Mouse (Mus musculus) CD4-positive helper T cell, adult 2 months (primary cell): ENCODE data around the gene Hist1h1a.
"Not testable (repeated sequence)": the region's sequence is repeated elsewhere in the genome, so short reads cannot be mapped to it uniquely, and the experiment has no call there.

Source experiments
- DNase-seq: peaks from one replicate; pipeline ENCODE4 v3.0.0-alpha.2; 2012; ENCODE audit warnings: low read depth, missing footprints, low spot score

Hist1h1a gene

DNA sequence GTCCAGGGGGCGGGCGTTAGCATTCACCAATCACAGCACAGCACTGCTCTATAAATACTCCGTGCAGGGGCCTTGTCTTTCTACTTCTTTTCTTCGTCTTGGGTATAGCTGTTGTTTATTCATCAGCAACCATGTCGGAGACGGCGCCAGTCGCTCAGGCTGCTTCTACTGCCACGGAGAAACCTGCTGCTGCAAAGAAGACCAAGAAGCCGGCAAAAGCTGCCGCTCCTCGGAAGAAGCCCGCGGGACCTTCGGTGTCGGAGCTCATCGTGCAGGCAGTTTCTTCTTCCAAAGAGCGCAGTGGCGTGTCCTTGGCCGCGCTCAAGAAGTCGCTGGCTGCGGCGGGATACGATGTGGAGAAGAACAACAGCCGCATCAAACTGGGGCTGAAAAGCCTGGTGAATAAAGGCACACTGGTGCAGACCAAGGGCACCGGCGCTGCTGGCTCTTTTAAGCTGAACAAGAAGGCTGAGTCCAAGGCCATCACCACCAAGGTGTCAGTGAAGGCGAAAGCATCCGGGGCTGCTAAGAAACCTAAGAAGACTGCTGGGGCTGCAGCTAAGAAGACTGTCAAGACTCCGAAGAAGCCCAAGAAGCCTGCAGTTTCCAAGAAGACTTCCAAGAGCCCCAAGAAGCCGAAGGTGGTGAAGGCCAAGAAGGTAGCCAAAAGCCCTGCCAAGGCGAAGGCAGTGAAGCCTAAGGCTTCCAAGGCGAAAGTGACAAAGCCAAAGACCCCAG, at the start of gene Hist1h1a:
Hist1h1a (plus strand) TSS at position 81 of the 738 bp plus-strand sequence.
- DNase-seq: peak; percentile 91

DNA sequence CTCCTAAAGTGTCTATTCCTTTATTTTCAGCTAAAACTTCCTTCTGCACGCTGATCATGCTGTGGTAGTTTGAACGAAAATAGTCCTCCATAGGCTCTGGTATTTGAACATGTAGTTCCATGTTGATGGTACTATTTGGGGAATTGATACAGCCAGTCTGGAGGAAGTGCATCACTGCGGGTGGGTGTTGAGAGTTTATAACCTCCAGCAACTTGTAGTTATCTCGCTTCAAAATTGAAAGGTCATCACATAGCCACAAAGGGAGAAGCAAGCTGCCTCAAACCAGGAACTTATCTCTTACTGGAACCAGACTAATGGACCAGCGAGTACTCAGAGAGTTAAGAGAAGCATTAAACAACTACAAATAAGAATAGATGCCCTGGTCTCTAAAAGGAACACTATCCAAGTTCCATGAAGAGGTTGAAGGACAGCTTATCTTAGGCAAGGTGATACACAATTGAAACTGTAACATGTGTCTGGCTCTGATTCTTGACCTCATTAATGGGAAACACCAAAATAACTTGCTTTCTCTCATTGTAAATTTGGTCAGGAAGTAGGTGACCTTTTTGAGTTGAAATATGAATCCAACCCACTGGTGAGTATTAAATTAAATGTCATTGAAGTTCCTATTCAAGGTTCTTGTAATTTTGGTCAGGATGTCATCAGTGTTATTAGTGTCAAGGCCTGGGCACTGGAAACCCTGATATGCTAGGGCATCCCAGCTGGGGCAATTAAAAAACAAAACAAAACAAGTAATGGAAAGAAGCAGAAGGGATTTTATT, 47.0 kb upstream of the Hist1h1a start:
- DNase-seq: no peak

DNA sequence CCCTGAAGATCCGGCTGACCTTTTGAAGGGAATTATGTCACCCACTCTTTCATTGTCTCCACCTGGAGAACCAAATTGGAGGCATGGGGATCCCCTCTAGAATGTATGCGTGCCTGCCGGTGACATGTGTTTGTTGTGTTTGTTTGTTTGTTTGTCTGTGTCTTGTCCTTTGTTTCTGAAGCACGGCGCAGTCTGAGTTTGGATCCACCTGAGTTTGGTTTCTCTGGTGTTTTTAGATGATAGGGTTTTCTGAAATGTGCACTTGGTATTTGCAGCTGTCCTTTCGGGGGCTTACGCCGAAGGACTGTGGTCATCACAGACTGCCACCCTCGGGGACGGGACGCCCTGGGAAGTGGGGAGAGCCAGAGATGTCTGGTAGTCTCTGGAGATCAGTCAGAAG, 46.3 kb upstream of the Hist1h1a start:
- DNase-seq: no peak

DNA sequence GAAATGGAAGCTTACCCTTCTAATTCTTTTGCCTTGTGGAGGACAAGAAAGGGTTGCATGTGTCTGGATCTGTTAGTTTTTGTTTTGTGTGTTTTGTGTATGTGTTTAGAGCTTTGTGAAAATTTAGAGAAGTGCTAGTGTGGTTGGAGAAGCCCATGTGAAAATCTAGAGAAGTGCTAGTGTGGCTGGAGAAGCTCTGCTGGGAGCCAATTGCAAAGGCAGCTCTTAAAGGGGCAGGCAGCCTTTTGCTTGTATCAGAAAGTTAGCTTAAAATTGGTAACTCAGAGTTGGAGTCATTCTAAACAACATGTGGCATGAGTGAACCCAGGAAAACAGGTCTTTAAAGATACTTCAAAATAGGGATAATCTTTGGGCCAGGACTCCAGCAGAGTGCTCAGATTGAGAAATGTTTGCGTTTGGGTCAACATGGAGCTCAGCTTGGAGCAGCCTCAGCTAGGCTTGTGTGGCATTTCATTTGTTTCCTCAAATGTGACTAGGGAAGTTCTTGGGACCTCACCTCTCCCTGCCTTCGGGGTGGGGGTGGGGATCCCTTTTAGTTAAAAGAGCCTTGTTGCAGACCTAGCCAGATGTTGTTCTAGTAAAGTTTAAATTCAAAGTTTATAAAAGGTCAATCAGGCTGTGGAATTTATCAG, 45.7 kb upstream of the Hist1h1a start:
- not testable (repeated sequence) for DNase-seq

DNA sequence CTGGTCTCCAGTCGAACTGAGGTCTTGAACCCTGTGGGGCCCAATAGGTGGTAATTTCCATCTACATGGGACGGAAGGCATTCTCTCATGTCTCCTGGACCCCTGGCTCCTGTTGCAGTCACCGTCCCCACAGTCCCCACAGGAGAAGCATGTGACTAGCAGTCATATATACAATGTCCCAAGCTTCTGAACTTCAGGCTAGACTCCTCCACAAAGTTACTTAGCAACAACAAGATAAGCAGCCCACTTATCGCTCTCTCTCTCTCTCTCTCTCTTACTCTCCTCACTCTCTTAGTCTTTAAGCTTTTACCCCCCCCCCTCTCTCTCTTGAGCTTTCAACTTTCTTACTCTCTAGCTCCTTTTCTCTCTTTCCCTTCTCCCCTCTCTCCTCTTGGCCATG, 39.2 kb upstream of the Hist1h1a start:
- no peak for DNase-seq

DNA sequence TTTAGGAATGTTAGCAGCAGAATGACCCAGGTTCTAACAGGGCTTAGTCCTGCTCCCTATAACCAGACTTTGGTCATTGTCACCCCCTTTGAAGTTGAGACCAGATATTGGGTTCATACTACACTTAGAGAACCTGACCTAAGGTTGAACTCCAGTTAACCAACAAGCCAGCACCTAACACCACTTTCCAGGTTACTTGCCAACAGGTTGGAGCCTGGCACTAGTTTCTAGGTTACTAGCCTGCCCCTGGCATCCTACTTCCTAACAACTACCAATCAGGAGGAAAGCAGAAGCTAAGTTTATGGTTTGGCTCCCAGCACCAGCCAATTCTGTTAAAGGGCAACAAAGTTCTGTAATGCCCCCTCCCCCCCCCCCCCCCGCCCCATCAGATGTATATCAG, 38.3 kb upstream of the Hist1h1a start:
- no peak for DNase-seq

DNA sequence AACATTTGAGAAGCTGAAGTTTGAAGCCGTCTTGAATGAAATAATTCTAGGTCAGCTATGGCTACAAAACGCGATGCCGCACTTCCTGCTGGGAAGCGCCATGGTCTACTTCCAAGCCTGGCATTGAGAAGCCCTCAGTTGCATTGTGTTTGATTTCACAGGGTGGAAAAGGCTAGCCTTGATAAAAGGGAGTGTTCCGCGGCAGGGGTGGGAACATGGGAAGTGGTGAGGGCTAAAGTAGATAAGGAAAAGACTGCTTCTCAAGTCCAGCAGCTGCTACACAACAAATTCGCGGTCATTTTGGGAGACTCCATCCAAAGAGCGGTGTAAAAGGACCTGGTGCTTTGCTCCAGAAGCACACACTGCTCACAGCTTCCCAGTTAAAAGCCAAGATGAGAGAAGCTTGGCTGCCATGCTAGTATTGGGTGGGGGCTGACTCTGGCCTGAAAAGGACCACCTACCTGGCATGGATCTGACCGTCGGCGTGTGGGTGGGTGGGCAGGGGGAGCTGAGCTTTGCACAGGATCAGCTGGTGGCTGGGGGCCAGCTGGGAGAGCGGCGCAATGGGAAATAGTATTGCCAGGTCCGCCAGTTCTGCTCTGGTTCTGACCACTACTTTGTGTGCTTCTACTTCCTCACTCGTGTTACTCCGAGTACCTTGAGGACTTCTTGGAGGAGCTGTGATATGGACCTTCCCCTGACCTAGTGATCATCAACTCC, 34.8 kb upstream of the Hist1h1a start:
- DNase-seq: no peak

DNA sequence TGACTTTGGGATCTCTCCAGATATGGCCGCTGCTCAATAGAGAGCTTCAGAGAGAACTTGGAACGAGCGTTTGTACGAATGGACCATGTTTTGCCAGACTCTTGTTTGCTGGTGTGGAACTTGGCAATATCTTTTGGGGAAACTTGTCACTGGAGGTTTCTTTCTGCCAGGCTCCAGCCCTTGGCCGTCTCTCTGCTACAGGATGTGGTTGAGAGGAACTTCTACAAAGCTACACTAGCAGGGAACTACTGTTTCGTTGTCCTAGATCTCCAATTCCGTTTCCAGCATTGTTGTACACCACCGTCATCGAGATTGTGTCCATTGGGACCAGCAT, 34.3 kb upstream of the Hist1h1a start:
- no peak for DNase-seq

DNA sequence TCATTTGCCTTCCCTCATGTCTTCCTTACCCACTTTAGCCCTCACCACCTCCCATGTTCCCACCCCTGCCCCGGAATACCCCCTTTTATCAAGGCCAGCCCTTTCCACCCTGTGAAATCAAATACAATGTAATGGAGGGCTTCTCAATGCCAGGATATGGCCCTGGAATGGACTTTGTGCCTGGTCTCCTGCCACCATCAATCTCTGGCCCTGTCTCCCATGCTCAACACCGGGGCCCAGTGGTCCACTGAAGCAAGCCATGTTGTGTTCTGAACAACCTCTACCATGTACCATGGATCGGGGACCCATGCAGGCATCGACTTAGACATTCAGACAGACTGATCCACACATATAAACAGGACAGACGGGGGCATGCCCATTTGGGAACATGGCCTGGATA, 33.8 kb upstream of the Hist1h1a start:
- no peak for DNase-seq

DNA sequence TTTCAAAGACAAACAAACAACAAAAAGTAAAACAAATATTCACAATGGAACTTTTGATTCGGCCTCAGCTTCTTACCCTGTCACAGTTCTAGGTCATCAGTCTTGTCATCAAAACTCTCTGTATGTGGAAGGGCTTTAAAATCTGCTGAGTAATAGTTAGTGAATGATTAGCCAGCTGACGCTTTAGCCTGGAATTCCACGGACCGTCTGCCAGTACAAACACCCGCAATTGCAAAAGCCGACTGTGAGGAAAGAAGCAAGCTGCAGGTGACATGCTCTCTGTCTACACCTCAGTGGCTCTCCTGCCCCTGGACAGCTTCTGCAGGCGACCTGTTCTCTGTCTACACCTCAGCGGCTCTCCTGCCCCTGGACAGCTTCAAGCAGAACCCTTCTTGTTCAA, 33.0 kb upstream of the Hist1h1a start:
- DNase-seq: no peak

DNA sequence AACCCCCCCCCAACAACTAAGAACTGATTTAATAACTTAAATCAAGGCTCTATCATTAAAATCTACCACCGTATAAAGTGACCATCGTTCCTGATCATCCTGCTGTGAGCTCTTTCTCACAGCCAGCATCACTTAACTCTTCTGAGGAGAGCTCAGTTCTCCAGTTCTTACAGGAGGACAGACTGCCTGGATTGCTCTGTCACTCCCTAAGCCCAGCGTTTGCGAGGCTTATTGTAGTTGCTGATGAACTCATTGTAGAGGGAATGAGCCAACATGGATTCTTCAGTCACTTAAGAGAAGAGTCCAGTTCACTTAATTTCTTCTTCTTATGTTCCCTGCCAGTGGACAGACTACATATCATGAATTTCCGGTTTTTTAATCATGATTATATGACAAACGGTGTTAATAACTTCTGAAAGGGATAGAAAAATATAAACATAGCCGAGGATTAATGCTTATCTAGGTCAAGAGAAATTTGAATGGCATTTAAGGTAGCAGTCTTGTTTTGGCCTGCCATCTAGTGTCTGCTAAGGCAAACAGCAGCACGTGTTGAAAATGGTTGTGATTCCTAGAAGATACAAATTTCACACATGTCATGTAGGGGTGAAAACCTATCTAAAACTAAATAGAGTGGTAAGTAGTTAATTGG, 31.2 kb upstream of the Hist1h1a start:
- peak; percentile 64 for DNase-seq

DNA sequence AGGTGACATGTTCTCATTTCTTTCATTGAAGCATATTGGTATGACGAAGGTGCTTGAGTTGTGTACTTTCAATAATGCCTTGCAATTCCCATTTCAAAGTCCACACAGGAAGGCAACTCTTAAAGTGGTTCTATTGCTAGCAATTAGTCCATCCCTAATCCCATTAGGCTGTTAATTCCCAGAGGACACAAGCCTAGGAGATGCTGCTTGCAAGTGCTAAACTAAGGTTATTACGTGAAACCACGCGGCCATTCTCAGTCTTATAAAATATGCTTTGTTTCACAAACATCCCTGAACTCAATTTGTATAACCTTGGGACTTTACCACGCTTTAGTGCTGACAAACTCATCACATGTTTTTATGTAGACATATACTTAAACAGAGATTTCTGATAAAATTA, 26.4 kb upstream of the Hist1h1a start:
- DNase-seq: no peak

DNA sequence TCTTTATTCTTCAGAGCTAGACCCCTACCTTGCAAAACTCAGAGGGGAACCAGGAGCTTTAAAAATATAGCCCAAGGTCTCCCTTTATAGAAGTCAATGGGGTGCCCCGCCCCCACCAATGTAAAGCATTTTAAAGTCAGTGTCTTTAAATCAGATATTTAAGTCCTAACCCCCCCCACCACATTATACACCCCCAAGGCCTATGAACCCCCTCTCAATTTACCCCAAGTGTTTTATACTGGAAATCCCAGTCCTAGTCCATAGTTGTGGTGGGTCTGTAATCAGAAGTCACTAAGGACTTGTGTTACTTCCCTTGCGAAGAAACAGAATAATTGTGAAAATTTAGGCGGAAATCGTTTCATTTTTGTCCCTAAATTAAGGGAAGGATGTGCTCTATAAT, 25.4 kb upstream of the Hist1h1a start:
- DNase-seq: no peak

DNA sequence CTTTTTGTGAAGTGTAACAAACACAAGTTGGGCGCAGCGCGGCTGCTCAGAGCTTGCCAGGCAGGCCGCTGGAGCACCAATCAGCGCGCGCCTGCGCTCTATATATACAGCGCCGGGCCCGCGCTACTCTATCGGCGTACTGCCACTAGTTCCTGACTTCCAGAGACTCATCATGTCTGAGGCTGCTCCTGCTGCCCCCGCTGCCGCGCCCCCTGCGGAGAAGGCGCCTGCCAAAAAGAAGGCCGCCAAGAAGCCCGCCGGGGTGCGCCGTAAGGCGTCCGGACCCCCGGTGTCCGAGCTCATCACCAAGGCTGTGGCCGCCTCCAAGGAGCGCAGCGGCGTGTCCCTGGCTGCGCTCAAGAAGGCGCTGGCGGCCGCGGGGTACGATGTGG, 24.8 kb upstream of the Hist1h1a start, which contains the start of gene Hist1h1c:
Hist1h1c (plus strand) TSS at position 132 of the 392 bp plus-strand sequence.
- peak; percentile 95 for DNase-seq

DNA sequence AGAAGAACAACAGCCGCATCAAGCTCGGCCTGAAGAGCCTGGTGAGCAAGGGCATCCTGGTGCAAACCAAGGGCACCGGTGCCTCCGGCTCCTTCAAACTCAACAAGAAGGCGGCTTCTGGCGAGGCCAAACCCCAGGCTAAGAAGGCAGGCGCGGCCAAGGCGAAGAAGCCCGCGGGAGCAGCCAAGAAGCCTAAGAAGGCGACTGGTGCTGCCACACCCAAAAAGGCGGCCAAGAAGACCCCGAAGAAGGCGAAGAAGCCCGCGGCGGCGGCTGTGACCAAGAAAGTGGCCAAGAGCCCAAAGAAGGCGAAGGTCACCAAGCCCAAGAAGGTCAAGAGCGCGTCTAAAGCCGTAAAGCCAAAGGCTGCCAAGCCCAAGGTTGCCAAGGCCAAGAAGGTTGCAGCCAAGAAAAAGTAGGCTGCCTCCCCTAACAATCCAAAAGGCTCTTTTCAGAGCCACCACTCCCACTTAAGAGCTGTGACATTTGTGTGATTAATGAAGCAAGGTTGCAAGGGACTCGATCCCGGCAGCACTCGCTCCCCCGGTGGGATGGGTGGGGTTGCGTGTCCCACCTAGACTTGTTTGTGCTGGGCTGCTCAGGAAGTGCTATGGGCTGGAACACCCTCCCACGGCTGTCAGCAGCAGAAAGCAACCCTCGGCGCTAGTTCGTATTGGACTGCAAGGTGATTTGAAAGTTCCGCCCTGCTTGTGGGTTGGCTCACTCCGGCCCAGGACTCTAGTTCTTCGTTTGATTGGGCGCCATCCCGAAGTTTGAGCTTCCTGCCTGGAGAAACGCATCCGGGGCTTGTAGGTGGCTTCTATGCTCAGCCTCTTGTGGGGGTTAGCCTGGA, 24.2 kb upstream of the Hist1h1a start:
- DNase-seq: peak; percentile 94

DNA sequence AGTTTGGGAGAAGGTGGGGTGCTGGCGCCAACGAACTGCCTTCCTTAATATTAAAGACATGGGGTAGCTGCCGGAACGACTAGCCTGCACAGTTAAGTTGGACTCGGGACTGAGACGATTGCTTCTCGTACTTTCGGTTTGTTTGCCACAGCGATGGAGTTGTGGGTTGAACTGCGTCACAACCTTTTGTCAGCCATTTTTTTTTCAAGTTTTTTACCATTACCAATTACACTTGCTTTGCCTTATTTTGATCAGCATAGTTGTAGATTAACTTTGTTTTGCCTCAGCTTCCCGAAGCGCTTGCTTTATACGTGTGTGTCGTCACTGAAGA, 23.6 kb upstream of the Hist1h1a start:
- DNase-seq: peak; percentile 92

DNA sequence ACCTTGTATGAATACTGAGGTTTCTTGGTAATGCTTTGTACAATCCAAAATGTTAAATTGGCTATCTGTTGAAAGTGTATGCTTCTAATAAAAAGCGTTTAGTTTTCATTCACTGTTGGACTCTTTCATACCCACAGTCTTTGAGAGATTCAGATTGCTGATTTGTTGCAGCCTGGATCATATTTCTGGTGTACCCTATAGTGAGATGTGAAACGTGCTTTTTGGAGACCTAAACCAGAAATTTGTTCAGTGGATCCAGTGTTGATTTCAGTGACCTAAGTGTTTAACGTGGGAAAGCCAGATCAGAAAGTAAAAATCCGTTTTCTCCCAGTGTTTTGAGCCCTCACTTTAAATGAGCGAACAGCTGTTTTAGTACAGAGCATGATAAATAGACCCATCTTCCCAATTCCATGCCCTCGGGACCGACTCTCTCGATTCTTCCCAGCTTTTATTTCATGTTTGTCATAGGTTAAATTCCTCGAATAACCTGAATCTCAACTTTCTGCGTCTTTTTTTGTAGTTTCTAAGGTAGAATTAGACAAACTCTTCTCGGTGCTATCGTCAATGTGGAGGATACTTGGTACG, 23.1 kb upstream of the Hist1h1a start:
- DNase-seq: no peak

DNA sequence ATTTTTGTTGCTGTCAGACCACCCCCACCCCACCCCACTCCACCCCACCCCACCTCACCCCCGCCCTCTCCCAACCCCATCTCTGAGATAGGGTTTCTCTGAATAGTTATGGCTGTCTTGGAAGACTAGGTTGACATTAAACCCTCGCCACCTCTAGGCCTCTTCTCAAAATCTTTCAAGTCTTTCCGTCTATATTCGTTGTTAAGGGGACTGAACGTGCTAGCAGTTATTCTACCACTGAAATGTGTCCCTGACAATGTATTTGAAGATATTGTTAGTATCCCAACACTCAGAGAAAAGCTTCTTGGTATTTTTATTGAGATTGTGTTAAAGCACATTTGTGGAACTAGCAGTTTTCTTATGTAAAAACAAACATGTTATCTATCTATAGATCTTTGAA, 22.6 kb upstream of the Hist1h1a start:
- DNase-seq: no peak

DNA sequence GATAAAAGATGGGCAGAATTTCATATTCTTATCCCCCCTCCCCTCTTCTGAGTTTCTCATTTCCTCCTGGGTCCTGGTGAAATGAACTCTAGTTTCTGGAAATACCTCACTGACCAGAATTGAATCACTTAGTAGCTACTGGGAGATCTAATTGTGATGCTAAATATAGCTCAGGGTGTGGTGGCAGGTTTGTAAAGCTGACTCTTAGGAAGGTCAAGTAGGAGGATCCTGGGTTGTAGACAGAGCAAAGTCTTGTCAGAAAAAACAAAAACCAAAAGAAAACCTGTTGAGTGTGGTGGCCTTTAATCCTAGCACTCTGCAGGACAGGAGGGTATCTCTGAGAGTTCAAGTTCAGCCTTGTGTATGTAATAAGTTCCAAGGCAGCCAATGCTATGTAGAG, 21.5 kb upstream of the Hist1h1a start:
- DNase-seq: no peak

DNA sequence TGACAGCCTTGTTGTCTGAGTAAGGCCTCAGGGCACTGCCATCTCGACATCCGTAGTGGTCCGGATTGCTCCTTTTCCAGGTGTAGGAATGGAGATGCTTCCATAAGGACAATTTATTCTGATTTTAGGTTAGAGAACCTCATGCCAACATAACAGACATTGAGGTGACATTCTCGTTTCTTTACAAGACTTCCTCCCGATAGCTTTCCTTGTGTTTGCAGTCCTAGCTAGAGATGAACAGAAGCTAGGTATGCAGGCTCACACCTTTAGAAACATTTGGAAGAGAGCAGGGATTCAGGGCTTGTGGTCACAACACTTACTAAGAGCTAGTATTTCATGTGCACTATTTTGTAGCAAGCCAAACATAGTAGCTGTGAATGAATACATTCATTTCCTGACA, 20.3 kb upstream of the Hist1h1a start:
- DNase-seq: no peak
